Mouse (Mus musculus) kidney, adult 8-10 months (tissue): Measurements from ENCODE around the gene Ppp2r1b.
"Not testable (repeated sequence)": the region's sequence is repeated elsewhere in the genome, so short reads cannot be mapped to it uniquely, and the experiment has no call there.

Experiments used
- DNase-seq, 2 experiments: peaks; one replicate each; pipeline ENCODE4 v3.0.0; 2022

Ppp2r1b gene

DNA sequence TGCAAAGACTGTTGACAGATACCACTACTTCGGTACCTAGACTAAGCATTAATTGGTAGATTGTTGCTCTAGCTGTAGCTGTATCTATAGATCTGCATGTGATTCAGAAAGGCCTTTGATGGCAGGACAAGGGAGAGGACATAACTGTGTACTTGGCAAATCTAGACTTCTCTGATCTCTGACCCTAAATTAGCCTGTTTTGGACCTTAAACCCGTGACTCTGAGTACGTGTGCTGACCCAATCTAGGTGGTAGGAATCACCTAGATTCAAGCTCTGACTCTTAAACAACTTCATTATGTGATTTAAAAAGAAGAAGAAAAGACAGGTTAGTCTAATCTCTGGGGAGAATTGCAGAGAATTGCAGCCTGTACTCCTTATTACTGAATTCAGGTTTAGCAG is at the start of gene Ppp2r1b:
TSS of gene Ppp2r1b (plus strand) at position 221 of the 400 bp plus-strand sequence.
- DNase-seq = peak; percentile 23 to 29

DNA sequence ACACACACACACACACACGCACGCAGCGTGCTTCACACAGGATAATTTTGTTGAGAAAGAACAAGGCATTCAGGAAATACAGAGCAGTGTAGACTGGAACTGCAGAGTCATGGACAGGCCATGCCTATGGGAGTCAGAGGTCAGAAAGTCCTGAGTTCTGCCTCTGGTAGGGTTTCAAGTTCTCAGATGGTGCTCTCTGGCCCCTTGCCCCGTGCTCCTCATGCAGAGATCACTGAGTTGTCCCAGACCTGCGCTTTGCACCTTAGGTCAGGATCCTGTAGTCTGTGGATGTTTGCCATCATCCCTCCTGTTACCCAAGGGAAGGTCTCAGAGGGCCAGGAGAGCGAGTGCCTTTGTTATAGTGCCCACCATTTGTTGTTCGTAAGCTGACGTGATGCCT is 48.3 kb upstream of the Ppp2r1b start:
- DNase-seq = peak; percentile 30 to 31

DNA sequence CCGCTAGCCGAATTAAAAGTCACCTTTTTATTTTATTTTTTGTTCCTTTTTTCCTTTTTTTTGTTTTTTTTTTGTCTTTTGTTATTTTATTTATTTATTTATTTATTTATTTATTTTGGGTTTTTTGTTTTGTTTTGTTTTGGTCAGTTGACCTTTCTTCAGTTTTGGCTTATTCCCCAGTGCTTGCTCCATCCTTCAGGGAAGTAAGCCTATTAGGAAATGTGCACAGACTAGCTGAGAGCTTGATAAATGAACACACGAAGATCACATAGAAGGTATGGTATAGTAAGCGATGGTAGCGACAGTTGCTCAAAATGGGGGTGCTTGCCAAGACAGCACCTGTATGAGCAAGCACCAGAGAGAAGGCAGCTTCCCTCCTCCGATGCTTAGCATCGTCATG is 47.5 kb upstream of the Ppp2r1b start:
- no peak for DNase-seq

DNA sequence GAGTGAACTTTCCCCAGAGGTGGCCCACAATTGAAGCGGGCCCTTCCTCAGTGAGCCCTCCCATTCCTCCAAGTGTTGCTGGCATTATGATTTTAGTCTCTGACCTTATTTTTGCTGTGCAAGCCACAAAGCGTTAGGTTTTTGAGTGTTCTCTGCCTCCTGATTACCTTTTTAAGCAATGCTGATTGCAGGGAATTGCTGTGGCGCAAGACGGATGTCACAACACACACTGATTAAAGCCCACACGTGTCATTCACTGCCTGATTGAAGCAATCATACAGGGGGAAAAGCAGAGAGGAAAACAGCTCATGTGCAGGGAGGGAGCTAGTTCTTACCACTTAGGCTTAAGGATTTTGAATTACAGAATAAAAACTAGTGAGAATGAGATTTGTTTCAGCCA is 46.7 kb upstream of the Ppp2r1b start:
- DNase-seq = no peak

DNA sequence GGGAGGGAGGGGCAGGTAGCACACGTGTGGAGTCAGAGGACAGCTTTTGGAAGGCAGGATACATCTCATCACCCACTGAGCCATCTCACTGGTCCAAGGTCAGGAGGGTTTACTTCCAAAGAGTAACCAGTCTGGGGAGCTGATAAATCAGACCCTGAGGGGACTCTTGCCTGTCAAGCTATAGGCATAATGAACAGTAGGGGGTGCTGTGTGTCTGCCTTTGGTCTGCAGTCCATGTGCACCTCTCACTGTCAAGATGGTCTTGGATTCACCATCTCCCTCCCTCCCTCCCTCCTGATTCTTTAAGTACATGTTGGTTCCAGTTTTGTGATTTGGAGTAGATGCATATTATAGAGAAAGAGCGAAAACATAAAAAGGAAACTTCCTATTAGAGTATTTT is 44.1 kb upstream of the Ppp2r1b start:
- peak; percentile 33 to 44 for DNase-seq

DNA sequence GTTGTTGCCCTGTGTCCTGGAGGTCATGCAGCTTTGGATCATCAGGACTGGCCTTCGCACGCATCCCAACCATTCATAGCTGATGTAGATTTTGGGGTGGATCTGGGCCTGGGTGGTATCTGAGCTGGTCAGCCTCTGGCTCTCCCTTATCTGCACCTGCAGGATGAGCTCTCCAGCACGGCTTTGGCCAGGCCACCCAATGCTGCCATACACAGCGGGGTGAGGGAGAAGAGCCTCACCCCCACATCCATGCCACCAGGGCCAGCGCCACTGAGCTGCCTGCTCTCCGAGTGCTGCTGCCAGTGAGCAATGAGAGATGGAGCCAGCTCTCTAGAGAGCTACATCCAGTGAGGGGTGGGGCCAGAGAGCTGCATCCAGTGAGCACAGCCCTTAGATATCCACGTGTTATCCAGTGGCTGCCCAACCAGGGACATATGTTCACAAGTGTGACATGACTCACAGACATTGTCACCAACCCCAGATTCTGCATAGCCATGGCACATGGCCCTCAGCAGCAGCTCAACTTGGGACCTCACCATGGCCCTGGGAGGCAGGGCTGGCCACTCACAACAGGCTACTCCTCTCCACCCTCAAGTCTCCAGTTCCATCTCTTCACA is 41.9 kb upstream of the Ppp2r1b start:
- DNase-seq = no peak

DNA sequence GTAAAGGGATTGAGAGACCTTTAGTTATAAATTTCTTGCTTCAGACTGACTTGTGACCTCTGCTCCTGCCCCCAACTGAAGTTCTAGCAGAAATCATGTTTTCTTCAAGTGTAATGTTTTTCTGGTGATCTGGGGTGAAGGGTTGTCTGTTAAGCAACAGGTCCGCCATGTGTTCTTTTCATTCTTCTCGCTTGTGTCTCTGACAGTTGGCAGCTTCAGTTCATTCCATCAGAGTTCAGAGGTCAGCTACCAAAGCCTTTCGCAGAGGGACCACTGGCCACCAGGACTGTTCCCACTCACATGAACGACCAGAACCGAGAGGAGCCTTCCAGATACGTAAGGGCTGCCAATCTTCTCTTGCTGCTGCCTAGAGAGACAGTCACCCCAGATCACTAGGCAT is 36.6 kb upstream of the Ppp2r1b start:
- DNase-seq = peak; percentile 28 to 61

DNA sequence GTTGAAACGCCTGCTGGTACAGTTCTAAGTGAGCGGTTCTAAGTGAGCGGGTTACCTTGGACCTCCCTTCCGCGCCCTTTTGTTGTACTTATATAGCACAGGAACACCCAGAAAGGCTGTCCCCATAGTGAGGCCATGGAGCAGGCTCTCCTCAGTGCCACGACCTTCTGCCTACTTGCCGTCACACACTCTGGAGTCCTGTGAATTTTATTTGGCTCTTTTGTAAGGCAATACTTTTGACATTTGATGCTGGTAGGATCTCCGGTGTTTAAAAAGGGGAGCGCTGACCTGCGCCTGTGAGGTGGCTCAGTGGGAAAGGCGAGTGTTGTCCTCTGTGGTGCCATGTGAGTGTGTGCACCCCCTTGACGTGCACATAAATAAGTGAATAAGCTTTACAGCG is 36.0 kb upstream of the Ppp2r1b start:
- no peak for DNase-seq

DNA sequence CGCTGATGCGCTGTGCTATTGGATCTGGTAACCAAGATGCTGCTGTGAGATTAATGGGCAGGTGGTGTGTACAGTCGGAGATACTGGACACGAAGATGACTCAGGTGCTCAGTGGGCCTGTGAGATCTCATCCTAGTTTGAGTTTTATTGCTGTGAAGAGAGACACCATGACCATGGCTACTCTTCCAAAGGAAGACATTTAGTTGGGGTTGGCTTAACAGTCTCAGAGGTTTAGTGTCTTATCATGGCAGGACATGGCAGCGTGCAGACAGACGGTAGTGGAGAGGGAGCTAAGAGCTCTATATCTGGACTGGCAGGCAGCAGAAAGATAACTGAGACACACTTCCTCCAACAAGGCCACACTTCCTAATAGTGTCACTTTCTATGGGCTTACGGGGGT is 33.9 kb upstream of the Ppp2r1b start:
- no peak for DNase-seq

DNA sequence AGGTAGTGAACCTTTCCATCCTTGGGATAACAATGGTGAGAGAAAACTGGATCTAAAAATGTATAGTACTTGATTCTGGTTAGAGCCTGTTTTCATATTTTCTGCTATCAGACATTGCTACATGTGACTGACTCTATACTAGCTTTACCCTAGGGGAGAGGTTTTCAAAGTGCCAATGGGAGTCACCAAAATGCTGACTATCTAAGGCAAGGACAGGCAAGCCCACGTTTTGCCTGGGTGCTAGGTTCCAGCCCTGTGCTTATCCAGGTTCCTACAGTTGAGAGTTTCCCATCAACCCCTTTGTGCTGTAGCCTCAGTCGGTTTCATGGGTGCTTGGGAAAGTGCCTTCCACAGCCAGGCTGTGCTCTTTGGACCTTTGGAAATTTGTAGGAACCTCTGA is 33.4 kb upstream of the Ppp2r1b start:
- no peak for DNase-seq

DNA sequence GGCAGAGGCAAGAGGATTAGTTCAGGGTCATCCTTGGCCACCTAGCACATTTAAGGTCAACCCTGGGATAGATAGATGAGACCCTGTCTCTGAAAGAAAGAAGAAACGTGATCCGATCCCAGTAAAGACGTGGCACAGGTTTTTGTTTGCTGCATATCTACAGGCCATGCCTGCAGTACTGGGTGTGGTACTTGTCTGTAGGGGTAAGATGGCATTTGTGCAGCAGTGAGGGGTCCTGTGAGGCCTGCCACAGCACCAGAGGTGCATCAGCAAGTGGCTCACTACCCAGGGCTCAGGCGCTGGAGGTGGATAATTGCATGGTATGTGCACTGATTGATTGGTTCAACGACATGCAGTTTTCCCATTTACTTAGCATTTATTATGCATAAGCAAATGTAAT is 31.3 kb upstream of the Ppp2r1b start:
- DNase-seq = no peak

DNA sequence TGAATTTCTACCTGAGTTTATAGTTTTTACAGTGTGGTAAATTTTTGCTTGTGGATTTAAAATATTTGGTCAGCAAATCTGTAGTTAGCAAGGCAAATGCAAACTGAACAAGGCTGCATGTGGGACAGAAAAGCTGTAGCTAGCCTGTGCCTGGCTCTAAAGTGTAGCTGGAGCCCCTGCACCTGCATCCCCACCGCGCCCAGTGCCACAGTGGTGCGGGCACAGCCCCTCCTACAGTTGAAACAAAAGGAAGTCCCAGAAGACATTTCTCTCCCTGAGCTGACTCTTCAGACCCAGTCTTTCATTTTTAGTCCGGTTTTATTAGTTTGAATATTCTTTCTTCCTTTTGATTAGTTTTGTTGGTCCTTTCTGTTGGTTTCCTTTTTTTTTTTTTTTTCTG is 29.4 kb upstream of the Ppp2r1b start:
- DNase-seq = no peak

DNA sequence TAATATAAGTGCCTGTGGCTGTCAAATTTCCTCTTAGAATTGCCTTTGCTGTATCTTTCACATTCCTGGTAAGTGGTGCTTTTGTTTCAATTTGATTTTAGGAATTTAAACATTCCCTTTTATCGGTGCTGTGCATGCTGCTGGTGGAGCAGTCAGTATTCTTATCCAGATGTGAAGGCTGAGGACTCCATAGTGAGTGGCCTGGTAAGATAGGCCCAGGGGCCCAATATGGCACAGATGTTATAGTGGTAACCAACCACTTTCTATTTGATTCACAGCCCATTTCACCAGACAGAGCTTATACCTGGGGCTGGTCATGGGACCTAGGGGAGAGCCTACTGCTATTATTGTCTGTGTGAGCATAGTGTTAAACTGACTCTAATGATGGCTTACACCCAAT is 28.6 kb upstream of the Ppp2r1b start:
- no peak for DNase-seq

DNA sequence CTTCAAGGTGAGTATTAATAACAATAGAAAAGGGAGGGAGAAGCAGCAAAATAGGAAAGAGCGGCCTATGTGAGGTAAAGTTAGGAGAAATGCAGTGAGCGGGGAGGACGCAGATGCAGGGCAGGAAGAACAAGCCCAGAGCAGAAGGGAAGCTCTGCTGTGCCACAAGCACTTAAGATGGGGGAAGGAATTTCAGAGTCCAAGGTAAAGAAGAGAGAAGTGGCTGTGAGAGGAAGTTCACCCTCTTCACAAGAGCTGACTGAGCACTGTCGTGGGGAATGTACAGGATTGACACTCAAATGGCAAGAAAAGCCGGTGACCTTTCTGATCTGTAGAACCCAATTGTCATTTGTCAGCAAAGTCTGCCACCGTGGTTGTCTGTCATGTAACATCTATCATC is 27.1 kb upstream of the Ppp2r1b start:
- DNase-seq = no peak

DNA sequence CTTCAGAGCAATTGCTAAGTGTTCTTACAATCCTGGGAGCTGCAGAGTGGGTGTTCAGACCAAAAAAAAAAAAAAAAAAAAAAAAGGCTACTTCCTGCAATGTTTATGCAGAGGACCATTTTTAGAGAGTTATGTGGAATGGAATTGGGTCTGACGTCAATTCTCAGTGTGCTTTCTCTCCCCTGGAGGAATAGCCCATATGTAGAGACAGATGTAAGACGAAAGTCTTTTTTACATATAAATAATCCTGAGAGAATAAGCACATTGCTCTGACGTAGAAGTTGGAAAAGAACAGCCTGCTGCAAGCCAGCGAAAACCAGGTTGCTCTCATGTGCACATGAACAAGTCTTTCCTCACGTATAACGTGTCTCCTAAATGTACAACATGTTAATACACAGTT is 25.4 kb upstream of the Ppp2r1b start:
- DNase-seq = no peak

DNA sequence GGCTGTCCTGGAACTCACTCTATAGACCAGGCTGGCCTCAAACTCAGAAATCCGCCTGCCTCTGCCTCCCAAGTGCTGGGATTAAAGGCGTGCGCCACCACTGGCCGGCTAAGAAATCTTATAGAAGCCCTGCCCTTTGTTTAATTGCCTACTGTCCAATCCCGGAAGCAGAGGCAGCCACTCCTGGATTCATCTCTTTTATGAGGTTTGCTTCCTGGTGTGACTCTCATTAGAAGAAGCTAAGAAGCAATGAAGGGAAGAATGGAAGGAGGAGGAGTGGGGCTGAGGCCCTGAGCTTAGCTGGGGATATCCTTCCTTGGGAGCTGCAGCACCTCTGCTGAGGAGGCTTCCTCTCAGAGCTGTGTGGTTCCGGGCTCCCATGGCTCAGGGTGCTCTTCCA is 23.4 kb upstream of the Ppp2r1b start:
- no peak for DNase-seq

DNA sequence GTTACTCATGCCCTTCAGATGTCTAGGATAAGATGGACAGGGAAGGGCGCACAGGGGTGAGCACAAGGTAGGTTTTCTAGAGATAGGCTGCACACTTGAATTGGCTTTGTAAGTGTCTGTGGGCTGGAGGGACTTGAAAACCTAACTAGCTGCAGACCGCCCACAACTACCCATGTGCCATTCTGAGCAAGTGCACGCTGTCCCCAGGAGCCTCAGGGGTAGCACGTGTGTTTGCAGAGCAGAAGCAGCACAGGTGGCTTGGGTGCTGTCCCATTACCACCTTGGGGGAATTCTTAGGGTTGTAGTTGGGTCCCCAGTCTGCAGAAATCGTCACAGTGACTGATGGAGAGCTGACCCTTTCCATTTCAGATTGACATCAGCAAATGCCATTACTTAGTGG is 22.9 kb upstream of the Ppp2r1b start:
- DNase-seq = no peak

DNA sequence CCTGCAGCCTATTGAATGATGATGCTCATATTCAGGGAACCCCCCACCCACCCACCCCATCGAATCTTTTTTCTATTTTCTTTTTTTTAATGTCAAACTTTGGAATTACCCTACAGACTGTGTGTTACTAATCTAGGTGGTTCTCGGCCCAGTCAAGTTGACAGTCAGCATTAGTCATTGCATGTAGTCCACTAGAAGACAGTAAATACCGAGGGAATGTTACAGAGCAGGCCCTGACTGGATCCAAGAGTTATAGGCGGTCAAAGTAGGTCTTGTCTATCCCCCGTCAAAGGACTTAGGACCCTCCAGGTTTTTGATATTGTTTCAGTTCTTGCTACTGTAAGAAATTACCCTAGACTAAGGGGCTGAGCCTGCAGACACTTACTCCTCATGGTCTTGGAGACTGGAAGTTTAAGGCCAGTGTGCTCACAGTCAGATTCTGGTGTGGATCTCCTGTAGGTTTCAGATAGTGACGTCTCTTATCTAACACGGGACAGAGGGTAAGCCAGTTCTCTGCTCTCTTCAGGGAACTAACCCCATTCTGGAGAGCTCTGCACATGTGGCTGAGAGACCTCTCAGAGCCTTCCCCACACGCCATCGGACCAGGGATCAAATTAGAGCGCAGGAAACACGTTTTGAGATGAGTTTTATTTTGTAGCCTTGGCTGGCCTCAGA is 21.2 kb upstream of the Ppp2r1b start:
- no peak for DNase-seq

DNA sequence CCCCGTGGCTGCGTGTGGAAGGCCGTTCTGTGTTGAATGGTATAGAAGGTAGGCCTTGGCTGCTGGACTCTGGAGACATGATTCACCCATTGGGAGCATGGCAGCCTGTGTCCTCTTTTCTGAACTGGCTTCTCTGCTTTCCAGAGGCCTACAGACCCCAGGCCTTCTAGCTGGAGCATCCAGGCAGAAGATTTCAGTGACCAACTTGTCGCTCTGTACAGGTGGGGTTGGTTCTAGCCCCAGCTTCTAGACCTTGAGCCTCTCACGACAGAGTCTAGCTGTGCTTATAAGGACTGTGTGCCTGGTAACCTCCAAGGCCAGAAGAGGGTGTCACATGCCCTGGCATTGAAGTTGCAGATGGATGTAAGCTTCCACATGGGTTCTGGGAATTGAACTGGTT is 13.6 kb upstream of the Ppp2r1b start:
- DNase-seq = no peak

DNA sequence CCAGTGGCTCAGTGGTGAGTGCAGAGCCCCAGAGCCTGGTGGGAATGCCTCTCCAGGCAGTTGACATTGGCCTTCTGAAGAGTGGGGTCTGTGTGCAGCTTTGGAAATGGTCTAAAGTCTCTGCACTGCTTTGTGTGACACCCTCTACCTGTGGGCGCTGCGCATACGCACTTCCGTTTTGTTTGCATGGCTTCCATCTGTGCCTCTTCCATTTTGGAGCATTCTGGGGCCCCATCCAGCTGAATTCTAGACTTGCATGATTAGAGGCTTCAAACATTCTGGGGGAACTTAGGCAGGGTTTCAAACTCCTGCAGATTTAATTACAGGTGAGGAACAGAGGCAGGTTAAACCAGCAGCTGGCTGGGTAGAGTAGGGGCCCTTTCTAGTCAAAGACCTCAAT is 12.9 kb upstream of the Ppp2r1b start:
- no peak for DNase-seq

DNA sequence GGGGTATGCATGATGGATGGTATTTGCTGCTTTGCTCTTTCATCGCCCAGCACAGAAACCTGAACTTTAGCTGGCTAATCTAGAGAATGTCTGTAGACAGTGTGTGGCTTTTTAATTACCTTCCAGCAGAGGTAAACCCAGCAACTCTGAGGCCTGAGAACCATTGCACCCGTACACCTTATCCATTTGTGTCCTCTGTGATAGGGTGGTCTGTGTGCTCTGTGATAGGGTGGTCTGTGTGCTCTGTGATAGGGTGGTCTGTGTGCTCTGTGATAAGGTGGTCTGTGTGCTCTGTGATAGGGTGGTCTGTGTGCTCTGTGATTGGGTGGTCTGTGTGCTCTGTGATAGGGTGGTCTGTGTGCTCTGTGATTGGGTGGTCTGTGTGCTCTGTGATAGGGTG is 12.5 kb upstream of the Ppp2r1b start:
- DNase-seq = not testable (repeated sequence)

DNA sequence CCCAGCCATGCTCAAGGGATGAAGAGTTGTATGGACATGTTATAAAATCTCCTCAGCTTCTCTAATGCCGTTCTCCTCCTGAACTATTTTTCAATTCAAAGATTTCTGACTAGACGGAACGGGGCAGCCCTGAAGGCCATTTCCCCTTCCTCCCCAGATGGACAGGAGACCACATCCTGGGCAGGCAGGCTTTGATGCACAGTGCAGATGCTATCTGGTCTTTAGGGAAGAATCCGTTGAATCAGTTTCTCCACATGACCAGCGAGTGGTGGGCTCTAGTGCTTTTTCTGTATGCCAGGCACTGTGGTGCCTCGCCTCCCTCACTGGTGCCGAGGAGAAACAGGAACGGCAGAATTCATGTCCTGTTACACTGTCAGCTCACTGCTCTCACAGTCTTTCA is 11.3 kb upstream of the Ppp2r1b start:
- no peak for DNase-seq

DNA sequence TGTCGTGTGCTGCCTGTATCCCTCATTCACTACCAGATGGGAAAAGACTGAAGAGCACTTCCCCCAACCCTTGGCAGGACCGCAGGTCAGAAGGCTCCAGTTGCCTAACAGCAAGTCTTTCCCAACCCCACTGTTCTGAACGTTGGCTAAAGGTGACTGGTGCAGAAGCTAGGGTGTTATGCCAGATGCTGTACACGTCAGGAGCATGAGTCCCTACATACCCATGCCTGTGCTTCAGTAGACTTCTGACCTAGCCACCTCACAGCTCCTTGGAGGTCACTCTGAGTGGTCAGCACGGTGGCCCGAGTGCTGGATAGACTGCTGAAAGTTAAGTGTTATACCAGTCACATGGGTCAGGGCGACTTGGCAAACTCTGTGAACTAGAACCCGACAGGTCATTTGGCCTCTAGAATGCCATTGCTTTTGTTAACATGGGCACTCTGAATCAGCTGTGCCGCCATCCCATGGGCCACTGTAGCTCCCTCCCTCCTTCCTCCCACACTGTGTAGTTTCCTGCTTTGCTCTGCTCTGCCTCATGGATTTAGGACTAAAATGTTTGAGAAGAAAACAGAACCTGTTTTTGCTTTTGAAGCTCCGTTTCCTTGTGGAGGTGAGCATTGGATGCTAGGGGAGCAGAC is 9.9 kb upstream of the Ppp2r1b start:
- DNase-seq = no peak

DNA sequence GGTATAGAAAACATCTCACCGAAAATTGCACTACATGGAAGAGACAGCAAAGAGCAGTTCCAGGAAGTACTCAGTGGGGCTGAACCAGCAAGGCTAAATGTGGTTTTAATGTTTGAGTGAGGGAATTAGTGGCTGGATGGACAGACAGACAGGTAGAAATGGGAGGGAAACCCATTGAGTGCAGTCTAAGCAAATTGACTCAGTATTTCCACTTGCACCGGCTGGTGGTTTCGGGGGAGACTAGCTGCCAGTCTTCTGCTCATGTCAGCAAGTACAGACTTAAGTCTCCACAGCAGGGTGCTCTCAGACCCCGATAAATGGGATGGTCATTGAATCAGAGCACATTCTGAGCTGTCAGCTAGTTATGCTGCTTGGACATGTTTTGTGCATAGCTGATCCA is 9.0 kb upstream of the Ppp2r1b start:
- DNase-seq = no peak
